Mouse (Mus musculus) layer of hippocampus, postnatal 10 days (tissue): ENCODE data around the gene Gpr107. TPM values are rescaled to one million over a fixed set of nuclear protein-coding genes. Genes with fewer than 3 reads are reported as not detected.

Experiments
- DNase-seq, 2 experiments: peaks; one replicate each; pipeline ENCODE4 v3.0.0; 2021; ENCODE audit warnings: low spot score in 2 of 2
- total RNA-seq, 2 experiments: library from RNA; stranded (reverse); gene quantifications; 2 replicates each; pipeline ENCODE4 v1.2.3; 2021

Gpr107 gene
- total RNA-seq, 2 experiments from 2014 or later, result 50.7 to 54.5 TPM

DNA sequence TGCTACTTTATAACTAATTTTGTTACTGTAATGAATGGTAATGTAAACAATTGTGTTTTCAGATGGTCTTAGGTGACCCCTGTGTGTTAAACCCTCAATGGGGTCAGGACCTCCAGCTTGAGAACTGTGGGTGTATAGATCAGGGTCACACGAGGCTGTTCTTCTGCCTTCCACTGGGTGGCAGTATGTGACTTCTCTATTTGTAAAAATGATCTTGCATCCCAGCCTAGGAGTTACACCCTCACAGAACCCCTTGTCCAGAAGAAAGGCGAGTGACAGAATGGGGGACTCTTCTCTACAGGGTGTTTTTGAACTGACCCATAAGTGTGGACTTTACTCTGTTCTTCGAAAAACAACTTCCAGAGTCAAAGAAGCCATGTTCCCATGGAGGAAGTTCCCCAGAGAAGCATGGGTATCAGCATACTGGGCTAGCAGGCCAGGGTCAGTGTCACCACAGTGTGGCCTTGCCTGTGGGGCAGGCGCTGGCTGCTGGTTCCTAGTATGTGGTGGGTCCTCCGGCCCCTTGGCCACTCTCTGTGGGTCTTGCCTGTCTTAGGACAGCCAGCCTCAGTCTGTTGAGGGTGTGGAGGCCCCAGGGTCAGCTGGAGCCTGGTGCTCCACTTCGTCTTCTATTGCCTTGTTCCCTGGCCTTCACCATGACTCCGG is 42.4 kb downstream of the Gpr107 start:
- peak; percentile 45 to 61 for DNase-seq

DNA sequence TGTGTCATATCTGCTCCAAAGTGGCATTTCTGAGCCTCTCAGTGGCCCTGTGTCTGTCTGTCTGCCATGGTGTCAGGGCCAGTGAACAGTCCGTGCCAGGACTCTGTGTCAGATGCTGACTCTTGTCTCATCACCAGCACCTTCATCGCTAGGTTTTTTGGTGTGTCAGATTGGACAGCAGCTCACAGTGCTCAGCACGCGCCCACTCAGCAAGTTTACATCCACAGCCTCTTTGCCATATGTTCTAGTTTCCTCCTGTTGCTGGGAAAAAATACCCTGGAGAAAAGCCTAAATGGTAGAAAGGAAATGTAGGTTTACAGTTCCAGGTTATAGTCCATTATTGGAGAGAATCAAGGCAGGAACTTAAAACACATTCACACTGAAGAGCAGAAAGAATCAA is 46.5 kb downstream of the Gpr107 start:
- no peak for DNase-seq

DNA sequence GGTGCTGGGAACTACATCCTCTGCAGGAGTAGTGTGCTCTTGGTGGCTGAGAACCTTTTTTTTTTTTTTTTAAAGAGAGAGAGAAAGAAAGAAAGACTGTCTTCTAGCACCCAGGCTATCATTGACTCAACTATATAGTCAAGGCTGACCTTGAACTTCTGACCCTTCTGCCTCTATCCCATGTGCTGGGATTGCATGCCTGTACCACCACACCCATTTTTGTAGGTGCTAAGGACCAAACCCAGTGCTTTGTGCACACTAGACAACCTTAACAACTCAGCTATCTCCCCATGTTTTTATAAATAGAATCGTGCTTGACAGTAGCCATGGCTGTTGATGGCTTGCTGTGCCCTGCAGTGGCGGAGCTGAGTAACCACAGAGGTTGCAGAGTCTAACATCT is 47.9 kb downstream of the Gpr107 start:
- no peak for DNase-seq

DNA sequence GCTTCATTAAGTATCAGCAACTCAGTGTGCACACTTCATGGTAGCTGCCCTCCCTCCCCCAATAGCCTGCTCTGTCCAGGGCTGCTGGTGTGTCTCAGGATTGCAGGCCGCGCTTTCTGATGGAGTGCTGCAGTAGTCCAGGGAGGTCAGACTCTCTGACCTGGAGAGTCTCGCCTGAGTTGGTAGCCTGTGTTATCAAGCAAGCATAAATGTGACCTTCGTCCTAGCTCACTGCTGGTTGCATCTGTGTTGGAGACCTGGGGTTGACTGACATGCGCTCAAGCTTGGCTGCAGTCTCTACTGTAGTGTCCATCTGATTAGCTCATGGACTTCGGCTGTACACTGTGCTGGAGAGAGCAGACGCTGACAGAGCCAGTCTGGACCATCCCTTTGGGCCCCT is 49.7 kb downstream of the Gpr107 start:
- no peak for DNase-seq

GRCm38 (mm10) chr2:31202357-31202756 is 50.2 kb downstream of the Gpr107 start:
- no peak for DNase-seq

- no peak for DNase-seq
Observed at GRCm38 (mm10) chr2:31202956-31203355, 50.8 kb downstream of the Gpr107 start.

GRCm38 (mm10) chr2:31204677-31205076 is 52.6 kb downstream of the Gpr107 start:
- DNase-seq, result no peak

- DNase-seq, result no peak
Observed at GRCm38 (mm10) chr2:31206211-31206610, 54.1 kb downstream of the Gpr107 start.

DNA sequence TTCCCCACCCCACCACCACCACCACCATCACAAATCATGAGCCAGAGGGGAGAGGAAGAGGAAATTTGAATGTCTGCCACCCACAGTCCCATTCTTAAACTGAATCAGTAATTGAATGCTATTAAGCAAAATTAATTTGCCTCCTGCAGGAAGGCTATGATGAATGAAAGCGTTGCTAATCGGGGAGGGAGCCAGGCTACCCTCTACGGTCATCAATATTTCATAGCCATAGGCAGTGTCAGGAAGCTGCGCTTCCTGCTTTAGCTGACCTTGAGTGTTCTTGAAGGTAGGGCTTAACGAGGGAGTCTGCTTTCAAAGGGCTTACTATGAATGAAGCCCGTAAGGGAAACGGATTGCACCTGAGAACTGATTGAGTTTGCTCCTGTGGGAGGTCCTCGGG is 54.8 kb downstream of the Gpr107 start:
- DNase-seq, result no peak

GRCm38 (mm10) chr2:31208544-31209142 is 56.5 kb downstream of the Gpr107 start:
- DNase-seq, result no peak

DNA sequence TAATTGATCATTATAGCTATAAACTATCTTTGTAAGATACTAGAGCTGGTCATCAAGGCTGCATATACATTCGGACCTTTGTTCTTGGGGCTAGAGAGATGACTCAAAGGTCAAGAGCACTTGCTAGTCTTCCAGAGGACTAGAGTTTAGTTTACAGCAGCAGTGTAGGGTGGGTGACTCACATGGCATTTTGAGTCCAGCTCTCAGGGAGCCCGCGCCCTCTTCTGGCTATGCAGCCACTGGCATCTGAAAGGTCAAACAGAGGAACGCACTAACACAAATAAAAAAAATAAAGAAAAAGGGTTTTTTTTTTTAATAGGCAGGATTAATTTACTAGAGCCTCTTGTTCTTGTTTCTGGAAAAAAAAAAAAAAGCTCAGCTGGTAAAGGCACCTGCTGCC is 57.4 kb downstream of the Gpr107 start:
- DNase-seq, result no peak

DNA sequence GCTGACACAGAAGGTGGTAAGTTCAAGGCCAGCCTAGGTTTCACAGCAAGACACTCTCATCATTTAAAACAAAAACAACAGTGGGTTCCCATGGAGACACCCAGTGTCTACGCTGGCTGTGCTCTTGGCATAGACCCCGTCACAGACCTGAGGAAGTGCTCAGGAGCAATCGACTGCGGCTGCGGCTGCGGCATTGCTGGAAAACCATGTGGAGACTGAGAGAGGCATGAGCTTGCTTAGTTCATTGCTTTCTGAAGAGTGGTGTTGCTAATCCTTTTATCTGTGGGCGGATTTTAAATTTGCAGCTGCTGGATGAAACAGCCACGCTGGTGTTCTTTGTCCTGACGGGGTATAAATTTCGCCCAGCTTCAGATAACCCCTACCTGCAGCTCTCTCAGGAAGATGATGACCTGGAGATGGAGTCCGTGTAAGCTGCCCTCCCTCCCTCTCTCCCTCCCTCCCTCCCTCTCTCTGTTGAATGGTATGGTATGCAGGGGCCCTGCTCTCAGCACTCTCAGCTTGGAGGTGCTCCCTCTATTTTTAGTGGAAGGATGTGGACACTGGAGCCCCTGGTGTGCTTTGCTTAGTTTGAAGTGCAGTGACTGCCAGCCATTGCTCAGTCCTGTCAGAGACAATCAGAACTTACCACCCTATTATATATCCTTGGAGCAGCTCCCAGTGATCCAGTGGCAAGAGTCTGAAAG is 58.2 kb downstream of the Gpr107 start:
- no peak for DNase-seq

DNA sequence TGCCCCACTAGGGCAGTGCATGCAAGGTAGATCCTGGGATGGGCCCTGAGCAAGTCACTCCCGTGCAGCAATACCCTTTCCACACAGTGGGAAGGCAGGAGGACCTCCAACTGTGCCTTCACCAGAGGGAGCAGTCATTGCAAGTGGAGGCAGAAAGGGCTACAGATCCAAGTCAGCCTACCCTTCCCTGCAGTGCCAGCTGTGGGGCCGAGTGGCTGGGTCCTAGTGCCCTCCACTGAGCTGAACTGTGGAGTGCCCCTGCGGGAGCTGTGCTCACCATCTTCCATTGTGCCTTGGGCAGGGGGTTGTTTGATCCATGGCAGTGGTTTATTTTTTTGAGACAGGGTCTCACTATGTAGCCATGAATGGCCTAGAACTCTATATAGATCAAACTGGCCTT is 59.1 kb downstream of the Gpr107 start:
- no peak for DNase-seq

- DNase-seq, result peak in 1 of 2 experiments; percentile 44
Observed at GRCm38 (mm10) chr2:31214211-31214796, 62.2 kb downstream of the Gpr107 start.

DNA sequence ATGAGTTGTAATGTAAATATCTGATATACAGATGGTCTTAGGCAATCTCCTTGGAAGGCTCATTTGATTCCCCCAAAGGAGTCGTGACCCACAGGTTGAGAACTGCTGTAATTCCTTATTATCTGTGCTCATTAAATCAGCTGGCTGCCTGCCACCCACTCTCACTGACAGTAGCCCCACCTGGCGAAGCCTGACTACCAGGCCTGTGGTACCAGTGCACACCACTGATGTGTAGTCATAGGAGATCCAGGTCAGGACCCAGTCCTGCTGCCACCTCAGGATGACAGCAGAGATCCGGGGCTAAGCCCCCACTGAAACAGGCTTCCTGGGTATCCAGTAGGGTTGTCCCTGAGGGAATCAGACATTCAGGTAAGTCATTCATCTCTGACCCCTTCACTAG is 66.5 kb downstream of the Gpr107 start:
- no peak for DNase-seq

- DNase-seq, result no peak
Observed at GRCm38 (mm10) chr2:31219470-31219869, 67.4 kb downstream of the Gpr107 start.

GRCm38 (mm10) chr2:31220844-31221243 is 68.7 kb downstream of the Gpr107 start:
- no peak for DNase-seq

- DNase-seq, result no peak
Observed at GRCm38 (mm10) chr2:31221582-31221981, 69.5 kb downstream of the Gpr107 start.

DNA sequence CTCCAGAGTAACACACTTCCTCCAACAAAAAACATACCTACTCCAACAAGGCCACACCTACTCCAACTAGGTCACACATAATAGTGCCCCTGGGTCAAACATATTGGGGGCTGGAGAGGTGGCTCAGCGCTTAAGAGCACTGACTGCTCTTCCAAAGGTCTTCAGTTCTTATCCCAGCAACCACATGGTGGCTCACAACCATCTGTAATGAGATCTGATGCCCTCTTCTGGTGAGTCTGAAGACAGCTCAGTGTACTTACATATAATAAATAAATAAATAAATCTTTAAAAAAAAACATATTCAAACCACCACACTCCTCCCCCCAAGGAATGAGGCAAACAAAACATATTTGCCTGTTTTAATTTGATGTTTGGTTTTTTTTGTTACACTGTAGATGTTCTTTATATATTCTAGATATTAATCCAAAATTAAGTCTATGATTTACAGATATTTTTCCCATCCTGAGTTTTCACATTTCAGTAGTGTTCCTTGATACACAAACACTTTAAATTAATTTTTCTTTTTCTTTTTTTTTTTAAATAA is 76.7 kb downstream of the Gpr107 start:
- no peak for DNase-seq

DNA sequence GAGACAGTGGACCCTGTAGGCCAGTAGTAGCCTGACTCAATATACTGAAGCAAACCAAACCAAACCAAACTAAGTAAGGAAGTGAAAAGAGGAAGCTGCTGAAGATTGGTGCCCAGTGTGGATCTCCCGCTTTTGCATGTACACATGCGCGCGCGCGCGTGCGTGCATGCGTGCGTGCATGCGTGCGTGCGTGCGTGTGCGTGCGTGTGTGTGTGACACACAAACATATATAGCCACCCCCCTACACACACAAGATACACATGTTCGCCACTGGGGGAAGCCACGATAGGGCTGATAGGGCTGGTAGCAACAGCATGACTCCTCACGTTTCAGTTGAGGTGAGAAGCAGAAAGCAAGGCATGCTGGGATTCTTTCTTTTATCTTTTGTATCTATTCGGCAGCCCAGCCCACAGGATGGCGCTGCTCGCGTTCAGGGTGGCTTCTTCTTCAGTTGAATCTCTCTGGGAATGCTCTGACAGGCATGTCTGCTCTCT is 87.1 kb downstream of the Gpr107 start:
- peak in 1 of 2 experiments; percentile 42 for DNase-seq

DNA sequence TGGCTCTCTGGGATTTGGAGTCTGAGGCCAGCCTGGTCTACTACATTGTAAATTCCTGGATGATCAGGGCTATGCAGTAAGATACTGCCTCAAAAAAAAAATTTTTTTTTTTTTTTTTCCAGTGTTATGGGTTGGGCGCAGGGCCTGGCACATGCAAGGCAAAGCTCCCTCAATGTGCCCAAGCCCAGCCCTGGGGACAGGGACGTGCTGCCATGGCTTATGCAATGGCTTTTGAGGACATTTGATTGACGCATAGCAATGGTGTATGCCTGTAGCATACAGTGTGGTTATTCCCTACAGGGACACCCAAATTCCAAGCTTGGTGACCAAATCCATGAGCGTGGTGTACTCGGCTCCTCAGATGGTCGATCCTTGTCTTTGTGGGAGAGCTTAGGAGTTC is 87.7 kb downstream of the Gpr107 start:
- DNase-seq, result no peak

DNA sequence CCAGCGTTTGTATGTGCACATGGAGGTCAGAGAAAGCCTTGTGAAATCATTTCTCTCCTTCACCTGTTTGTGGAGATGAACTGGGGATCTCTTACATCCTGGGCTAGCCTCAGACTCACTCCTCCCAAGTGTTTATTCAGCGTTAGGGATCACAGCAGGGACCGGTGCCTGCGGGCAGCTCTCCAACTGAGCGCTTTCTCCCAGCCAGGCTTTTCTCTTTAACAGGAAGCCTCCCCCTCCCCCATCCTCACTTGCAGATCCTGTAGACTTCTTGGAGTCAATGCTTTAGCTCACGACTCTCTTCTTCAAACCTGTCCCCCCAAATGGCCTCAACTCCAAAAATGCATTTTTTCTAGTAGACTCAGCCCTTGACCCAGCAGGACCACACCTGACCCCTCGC is 89.5 kb downstream of the Gpr107 start:
- no peak for DNase-seq
